Mouse (Mus musculus): Measurements from ENCODE around the gene Gm42906. TPM values are rescaled to one million over a fixed set of nuclear protein-coding genes. Genes with fewer than 3 reads are reported as not detected.

Gene Gm42906
- total and polyA plus RNA-seq, 3 experiments: not detected

- dilution Hi-C loops (cut with MboI; ENCODE audit: extremely low pct_ligation_motif_present, extremely low pct_unique_long_range_greater_than_20kb, low sequenced_read_pairs): no loop called here
- TF ChIP-seq SIN3A (IDR thresholded peaks at IDR 0.05; ENCODE audit: low read length) (no peak), ZKSCAN1 (IDR thresholded peaks at IDR 0.05; ENCODE audit: borderline replicate concordance, low read depth, low read length) (no peak), EP300 (IDR thresholded peaks at IDR 0.05; ENCODE audit: low read length) (peak; percentile 12; the same call in 1 of the 2 replicates), ZNF384 (IDR thresholded peaks at IDR 0.05; ENCODE audit: low read depth, low read length) (no peak), RAD21 (IDR thresholded peaks at IDR 0.05; ENCODE audit: low read depth, low read length) (no peak), MAFK (IDR thresholded peaks at IDR 0.05; ENCODE audit: insufficient replicate concordance, low read length) (no peak), MYC (IDR thresholded peaks at IDR 0.05; ENCODE audit: low read depth, low read length) (no peak), ETS1 (conservative IDR thresholded peaks at IDR 0.05; ENCODE audit: low read depth, low read length) (0 out of 2 replicates have a peak, but pooled peaks have one; percentile 10), KAT2A (IDR thresholded peaks at IDR 0.05; ENCODE audit: insufficient replicate concordance, low read length) (no peak), POLR2A (IDR thresholded peaks at IDR 0.05; ENCODE audit: low read depth, low read length) (no peak), RCOR1 (conservative IDR thresholded peaks at IDR 0.05; ENCODE audit: low read depth, low read length) (no peak), MAX (IDR thresholded peaks at IDR 0.05; ENCODE audit: low read length) (no peak), SMC3 (IDR thresholded peaks at IDR 0.05; ENCODE audit: low read depth, low read length) (no peak), BHLHE40 (IDR thresholded peaks at IDR 0.05; ENCODE audit: low read depth, low read length) (no peak), CTCF (conservative IDR thresholded peaks at IDR 0.05 in 1 of 2, IDR thresholded peaks at IDR 0.05 in 1 of 2; ENCODE audit: low read depth in 2 of 2, low read length in 2 of 2) (no peak), NELFE (IDR thresholded peaks at IDR 0.05; ENCODE audit: low read depth, low read length) (no peak)
Observed at GRCm38 (mm10) chr5:151210060-151210459, 217.9 kb downstream of the Gm42906 start.

GRCm38 (mm10) chr5:151205017-151205416, 222.9 kb downstream of the Gm42906 start:
- H3K79me2 ChIP-seq (replicated peaks; ENCODE audit: control insufficient read depth, extremely low read depth, insufficient read depth, poor library complexity, severe bottlenecking): no peaks in the 10 kb centered on the region
- H3K9ac ChIP-seq (ENCODE audit: insufficient read depth, low read depth): no peak overlapping the region
- no peaks in the 10 kb centered on the region for H3K36me3 ChIP-seq (replicated peaks in 1 of 2; ENCODE audit: control insufficient read depth in 1 of 2, insufficient read depth in 1 of 2, low read length in 1 of 2)
- in situ Hi-C loops (cut with MboI; ENCODE audit: low pct_ligation_motif_present, low pct_unique_long_range_greater_than_20kb, low sequenced_read_pairs): no loop called here
- peaks cover 3 to 12% of the 10 kb centered on the region in 2 experiments; a peak in 2 of 4 replicates for H3K4me1 ChIP-seq (ENCODE audit: control insufficient read depth in 1 of 2, insufficient read depth in 2 of 2)
- no peak overlapping the region for H3K4me2 ChIP-seq (ENCODE audit: insufficient read depth, low read depth, poor library complexity, severe bottlenecking)
- TF ChIP-seq CHD1 (IDR thresholded peaks at IDR 0.05; ENCODE audit: low read depth, low read length) (no peak), MXI1 (IDR thresholded peaks at IDR 0.05; ENCODE audit: low read depth, low read length) (no peak), JUN (IDR thresholded peaks at IDR 0.05; ENCODE audit: insufficient read depth, low read depth, low read length) (no peak), ZC3H11A (IDR thresholded peaks at IDR 0.05; ENCODE audit: low read depth, low read length) (no peak), MAZ (IDR thresholded peaks at IDR 0.05; ENCODE audit: low read depth, low read length) (no peak), ETS1 (conservative IDR thresholded peaks at IDR 0.05; ENCODE audit: low read depth, low read length) (no peak), MAFK (IDR thresholded peaks at IDR 0.05; ENCODE audit: insufficient replicate concordance, low read length) (no peak), E2F4 (IDR thresholded peaks at IDR 0.05; ENCODE audit: insufficient replicate concordance, low read depth, low read length) (no peak), BHLHE40 (IDR thresholded peaks at IDR 0.05; ENCODE audit: low read depth, low read length) (no peak), USF2 (conservative IDR thresholded peaks at IDR 0.05; ENCODE audit: low read depth, low read length) (no peak), ZKSCAN1 (IDR thresholded peaks at IDR 0.05; ENCODE audit: borderline replicate concordance, low read depth, low read length) (no peak), SMC3 (IDR thresholded peaks at IDR 0.05; ENCODE audit: low read depth, low read length) (no peak), POLR2A (IDR thresholded peaks at IDR 0.05; ENCODE audit: low read depth, low read length) (no peak), MEF2A (IDR thresholded peaks at IDR 0.05; ENCODE audit: borderline replicate concordance, low read depth, low read length) (no peak)
- dilution Hi-C loops (cut with MboI; ENCODE audit: extremely low pct_ligation_motif_present, extremely low pct_unique_long_range_greater_than_20kb, low sequenced_read_pairs): no loop called here
- H3K27ac ChIP-seq (ENCODE audit: insufficient read depth, low read depth): no peak overlapping the region
- no peak for DNase-seq (ENCODE audit: extremely low read depth)
- H3K4me3 ChIP-seq (replicated peaks in 1 of 3; ENCODE audit: low read depth in 2 of 3, low read length in 2 of 3, poor library complexity in 1 of 3): no peak overlapping the region
- H3K27me3 ChIP-seq (replicated peaks): no peaks in the 10 kb centered on the region
- H3K9me3 ChIP-seq (replicated peaks; ENCODE audit: low read length): no peaks in the 10 kb centered on the region

More at GRCm38 (mm10) chr5:151210060-151210459, 217.9 kb downstream of the Gm42906 start:
- Histone ChIP-seq H3K36me3 (replicated peaks in 1 of 2; ENCODE audit: control insufficient read depth in 1 of 2, insufficient read depth in 1 of 2, low read length in 1 of 2) (no peaks in the 10 kb centered on the region), H3K27ac (ENCODE audit: insufficient read depth, low read depth) (no peak overlapping the region), H3K4me1 (ENCODE audit: control insufficient read depth in 1 of 2, insufficient read depth in 2 of 2) (peaks cover 3 to 22% of the 10 kb centered on the region in 2 experiments), H3K4me3 (replicated peaks in 1 of 3; ENCODE audit: low read depth in 2 of 3, low read length in 2 of 3, poor library complexity in 1 of 3) (no peak overlapping the region), H3K4me2 (ENCODE audit: insufficient read depth, low read depth, poor library complexity, severe bottlenecking) (peak overlapping the region; percentile 38; the same call in 1 of the 2 replicates), H3K9me3 (replicated peaks; ENCODE audit: low read length) (no peaks in the 10 kb centered on the region), H3K27me3 (replicated peaks) (no peaks in the 10 kb centered on the region), H3K79me2 (replicated peaks; ENCODE audit: control insufficient read depth, extremely low read depth, insufficient read depth, poor library complexity, severe bottlenecking) (no peaks in the 10 kb centered on the region), H3K9ac (ENCODE audit: insufficient read depth, low read depth) (no peak overlapping the region)
- in situ Hi-C loops (cut with MboI; ENCODE audit: low pct_ligation_motif_present, low pct_unique_long_range_greater_than_20kb, low sequenced_read_pairs): no loop called here
- DNase-seq (ENCODE audit: extremely low read depth): no peak
